Mouse (Mus musculus) brain, adult 2 months (tissue): Measurements from ENCODE around the gene Cpne1.
"Not testable (repeated sequence)": the region's sequence is repeated elsewhere in the genome, so short reads cannot be mapped to it uniquely, and the experiment has no call there.

ENCODE experiments used
- DNase-seq: peaks from one replicate; pipeline ENCODE4 v3.0.0; 2011; ENCODE audit warnings: low read depth, low spot score

The Cpne1 gene

DNA sequence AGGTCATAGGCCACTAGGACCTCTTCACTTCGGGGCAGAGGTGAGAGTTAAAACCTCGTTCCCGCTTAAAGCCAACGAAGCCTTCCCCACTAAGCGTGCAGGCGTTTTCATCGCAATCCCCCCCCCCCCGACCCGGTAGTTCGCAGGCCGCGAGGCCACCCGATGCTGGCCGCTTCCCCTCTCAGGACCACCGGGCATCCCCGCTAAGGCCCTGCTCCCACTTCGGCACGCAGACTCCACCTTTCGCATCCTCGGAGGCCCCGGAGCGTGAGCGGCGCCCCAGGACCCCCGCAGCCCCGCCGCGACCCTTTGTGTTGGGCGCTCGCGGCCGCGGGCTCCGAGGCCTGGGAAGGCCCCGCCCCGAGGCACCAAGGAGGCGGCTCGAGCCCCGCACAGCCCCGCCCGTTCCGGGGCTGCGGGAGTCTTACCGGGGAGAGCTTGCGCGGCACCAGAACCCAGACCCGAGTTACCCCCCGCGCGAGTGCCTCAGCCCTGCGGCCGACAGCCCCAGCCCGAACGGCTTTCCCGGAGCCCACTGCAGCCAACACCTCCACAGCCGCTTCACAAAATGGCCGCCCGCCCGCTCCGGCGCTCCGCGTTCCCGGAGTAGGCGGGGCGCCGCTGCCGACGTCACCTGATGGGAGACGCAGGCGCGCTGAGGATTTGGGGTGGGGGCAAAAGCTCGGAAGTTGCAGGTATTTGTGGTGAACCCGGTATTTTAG is at the start of gene Cpne1, which contains the start of gene Rbm12:
Cpne1 (minus strand) TSS at position 608 of the 722 bp plus-strand sequence.
Rbm12 (minus strand) TSS at position 621 of the 722 bp plus-strand sequence.
- peak; percentile 93 for DNase-seq

DNA sequence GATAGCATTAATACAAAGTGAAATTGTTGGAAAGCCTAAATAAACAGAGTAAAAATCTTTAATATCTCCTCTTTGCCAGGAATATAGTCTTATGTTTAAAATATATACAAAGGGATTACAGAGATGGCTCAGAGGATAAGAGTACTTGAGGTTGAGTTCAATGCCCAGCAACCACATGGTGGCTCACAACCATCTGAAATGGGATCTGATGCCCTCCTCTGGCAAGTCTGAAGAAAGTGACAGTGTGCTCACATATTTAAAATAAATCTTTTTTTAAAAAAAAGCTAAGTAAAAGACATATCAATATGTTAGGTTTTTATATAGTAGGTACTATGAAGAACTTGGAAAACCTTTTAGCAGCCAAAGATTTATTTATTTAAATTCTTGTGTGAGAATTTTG is 39.8 kb upstream of the Cpne1 start:
- peak; percentile 39 for DNase-seq

DNA sequence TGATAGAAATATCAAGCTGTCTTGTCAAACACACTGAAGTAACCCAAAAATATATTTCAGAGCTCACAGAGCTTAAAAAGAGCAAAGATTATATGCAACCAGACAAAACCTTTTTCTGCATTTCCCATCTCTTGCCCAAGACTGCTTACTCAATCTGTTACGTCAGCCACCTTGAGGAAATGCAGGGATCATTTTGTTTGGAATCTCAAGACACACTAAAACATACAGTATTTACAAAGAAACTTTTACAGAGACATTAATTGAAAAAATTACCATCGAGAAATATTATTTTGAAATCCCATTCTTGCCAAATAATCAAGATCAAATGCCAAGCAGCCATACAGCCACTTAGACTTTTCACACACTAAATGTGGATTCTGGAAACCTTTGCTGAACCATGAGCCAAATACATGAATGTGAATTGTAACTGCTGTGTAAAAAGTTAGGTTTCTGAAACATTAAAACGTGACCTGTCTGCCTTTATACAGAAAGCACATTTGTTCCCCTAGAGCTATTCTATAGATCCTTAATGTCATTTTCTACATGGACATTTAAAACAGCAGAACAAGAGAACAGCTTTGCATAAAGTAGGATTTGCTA is 35.7 kb upstream of the Cpne1 start:
- no peak for DNase-seq

DNA sequence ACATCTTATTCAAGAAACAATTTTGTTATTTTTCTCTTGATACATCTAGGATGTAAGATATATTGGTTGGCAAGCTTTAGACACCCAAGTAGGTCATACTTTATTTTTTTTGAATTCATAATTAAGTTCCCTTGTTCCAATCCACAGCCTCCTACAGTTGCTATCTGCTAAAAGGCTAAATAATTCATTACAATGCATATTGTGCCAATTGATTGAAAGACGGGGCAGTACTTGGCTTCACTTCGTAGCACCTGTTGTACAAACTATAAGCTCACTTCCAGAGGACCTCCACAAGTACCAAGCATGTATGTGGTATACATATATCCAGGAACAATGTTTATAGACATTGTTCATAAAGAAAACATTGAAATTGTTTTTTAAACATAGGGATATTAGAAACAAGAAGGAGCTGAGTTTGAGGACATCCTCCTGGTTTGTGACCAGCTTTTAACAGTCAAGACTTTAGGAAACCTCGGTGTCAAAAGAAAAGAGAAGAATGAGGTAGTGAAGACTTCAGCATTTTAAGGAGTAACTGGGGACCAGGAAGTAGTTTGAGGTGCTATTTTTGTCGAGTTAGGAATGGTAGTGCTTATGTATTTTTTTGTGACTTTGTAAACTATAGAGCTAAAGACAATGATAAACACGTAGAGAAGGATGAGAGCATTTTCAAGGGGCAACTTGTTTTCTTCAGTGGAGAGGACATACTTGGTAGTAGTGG is 34.7 kb upstream of the Cpne1 start:
- DNase-seq: no peak

DNA sequence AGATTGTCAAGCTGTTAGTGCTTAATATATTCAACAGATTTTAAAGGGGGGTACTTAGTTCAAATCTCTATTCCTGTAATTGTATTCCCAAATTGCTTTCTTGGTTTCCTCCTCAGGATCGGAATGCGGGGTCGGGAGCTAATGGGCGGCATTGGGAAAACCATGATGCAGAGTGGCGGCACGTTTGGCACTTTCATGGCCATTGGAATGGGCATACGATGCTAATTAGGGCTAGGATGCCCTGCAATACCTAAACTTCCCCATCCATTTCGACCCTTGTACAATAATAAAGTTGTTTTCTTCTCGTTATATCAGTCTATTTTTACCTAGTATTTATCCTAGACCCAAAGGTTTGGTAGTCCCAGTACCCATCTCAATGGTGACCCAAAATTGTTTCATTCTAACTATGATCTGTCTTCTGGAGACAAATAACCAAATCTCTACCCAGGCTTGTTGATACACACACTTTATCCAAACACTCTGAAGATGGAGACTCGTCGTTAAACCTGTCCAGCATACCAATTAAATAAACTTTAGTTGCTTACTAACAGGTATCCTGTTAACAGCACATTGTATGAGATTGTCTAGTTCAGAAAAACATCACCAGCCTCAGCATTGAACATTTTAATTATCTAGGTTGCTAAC is 33.8 kb upstream of the Cpne1 start:
- DNase-seq: no peak

DNA sequence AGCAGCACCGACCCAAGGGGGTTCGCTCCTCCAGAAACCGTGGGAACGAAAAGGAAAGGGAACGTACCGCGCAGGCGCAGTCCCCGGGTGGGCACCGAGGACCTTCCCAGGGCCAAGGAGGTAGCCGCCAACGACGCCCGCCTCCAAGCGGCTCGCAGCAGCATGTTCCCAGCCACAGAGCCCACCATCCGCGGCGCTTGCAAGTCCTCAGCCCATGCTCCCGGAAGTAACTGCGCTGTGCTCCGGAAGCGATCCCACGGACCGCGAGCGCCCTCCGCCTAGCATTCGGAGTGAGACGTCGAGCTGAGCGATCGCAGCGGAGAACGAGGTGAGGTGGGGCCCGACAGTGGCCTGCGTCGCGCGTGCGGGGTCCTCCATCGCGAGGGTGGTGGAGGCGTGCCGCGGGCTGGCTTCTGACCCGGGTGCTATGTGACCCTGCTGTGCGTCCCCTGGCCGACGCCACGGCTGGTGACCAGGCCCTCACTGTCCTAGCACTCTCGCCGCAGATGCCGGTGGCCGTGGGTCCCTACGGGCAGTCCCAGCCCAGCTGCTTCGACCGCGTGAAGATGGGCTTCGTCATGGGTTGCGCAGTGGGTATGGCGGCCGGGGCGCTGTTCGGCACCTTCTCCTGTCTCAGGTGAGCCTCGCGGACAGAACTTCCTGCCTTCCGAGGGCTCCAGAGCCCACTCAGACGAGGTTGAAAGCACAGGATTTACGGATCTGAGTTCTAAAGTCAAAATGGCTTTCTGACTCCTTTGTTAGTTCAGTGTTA is 32.4 kb upstream of the Cpne1 start, which contains the start of the genes Romo1 and Nfs1:
Romo1 (plus strand) TSS at position 87 of the 772 bp plus-strand sequence.
Nfs1 (minus strand) TSS at position 234 of the 772 bp plus-strand sequence.
- DNase-seq: peak; percentile 97

DNA sequence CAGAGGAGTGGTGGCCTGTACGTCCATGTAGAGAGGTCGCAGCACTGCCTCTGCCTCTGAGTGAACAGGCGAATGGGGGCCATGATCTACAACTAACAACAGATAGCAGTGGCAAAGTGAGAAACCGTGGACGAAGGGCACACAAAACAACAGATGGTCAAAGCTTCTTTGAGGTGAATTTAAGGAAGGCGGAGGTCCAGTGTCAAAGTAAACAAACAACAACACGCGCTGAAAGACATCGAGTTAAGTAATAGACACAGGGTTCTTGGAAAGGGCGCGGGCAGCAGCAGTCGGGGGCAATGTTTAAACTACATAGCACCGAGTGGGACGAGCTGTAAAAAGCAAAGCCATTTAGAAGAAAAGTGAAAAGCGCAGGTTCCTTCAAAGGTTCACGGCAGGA is 31.6 kb upstream of the Cpne1 start:
- no peak for DNase-seq

DNA sequence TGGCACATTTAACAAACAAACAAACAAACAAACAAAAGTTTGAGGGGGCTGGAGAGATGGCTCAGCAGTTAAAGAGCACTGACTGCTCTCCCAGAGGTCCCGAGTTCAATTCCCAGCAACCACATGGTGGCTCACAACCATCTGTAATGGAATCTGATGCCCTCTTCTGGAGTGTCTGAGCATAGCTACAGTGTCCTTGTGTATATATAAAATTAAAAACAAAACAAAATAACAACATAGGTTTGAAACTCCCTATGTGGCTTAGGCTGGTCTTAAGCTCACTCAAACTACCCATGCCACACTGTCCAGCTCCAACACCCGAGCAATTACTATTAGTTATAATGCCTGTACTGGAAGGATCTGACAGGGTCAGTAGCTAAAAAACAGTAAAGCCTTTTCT is 31.1 kb upstream of the Cpne1 start:
- DNase-seq: no peak

DNA sequence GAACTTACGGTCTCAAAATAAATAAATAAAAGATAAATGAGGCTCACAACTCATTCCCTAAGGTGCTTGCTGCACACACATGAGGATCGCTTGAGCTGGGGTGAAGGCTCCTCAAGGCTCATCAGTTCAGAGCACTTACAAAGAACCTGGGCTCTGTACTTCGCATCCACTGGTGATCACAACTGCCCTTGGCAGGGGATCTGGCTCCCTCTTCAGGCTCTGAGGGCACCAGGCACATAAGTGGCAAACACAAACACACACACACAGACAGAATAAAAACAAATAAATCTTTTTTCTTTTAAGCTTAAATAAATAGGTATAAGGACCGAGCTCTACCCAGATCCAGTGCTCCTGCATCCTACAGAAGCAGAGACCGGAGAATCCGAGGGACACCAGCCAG is 23.9 kb upstream of the Cpne1 start:
- no peak for DNase-seq

DNA sequence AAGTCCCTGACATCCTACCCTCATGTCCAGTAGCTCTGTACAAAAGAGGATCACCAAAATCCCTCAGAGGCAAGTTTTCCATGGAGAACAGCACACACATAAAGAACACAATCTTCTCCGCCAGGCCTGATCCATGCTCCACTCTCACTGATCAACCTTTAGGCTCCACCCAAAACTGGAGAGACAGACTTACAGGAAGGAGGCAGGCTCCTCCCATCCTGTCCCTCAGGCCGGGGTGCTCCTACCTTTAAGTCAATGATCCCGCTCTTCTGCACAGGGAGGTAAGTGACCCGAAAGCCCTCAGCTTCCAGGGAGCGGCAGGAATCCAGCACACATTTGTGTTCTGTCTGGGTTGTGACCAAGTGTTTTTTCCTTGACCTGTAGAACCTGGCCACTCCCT is 22.4 kb upstream of the Cpne1 start:
- no peak for DNase-seq

DNA sequence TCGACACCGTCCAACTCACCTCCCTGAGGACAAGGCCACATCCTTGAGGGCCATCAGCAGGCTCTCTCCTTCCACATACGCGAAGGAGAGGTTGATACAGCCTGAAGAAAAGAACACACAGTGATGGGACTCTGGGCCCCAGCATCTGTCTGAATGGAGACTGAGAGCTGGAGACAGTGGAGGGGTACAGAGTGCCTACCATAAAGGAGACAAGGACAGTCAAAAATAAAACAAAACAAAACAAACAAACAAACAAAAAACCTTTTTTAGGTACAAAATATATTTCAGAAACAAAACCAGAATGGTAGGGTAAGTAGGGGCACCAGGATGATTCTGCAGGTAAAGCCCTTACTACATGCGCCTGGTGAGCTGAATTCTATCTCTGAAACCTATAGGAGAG is 15.2 kb upstream of the Cpne1 start, which contains the start of gene Gm28036:
Gm28036 (minus strand) TSS at position 101 of the 400 bp plus-strand sequence.
- no peak for DNase-seq

DNA sequence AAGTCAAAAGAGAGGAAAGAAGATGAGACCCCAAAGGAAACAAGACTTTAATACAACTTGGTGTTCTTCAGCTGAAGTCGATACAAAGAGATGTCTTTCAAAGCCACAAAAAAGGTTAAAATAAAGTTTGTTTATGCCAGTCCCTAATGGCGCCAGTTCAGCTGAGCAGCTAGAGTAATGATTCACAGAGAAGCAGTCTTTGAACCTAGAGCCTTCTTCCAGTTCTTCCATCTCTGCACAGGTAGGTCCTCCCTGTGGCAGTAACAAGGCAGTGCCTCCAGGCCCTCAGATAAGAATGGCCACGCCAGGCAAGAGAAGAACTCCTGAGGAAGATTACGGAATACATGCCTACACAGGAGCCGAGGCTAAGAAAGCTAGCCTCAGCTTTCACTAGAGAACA is 12.0 kb upstream of the Cpne1 start:
- no peak for DNase-seq

DNA sequence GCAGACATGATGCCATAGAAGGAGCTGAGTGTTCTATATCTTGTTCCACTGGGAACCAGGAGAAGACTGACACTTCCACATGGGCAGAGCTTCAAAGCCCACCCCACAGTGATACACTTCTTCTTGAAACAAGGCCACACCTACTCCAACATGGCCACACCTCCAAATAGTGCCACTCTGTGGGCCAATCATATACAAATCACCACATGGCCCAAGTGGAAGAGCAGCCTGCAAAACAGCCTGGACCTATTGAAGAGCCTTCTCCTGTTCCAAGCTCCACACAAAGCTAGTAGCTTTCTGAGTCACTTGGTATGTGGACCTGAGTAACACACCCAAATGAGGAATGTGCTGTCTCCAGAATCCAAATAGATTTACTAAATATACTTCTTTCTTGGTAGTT is 7.8 kb upstream of the Cpne1 start:
- no peak for DNase-seq

DNA sequence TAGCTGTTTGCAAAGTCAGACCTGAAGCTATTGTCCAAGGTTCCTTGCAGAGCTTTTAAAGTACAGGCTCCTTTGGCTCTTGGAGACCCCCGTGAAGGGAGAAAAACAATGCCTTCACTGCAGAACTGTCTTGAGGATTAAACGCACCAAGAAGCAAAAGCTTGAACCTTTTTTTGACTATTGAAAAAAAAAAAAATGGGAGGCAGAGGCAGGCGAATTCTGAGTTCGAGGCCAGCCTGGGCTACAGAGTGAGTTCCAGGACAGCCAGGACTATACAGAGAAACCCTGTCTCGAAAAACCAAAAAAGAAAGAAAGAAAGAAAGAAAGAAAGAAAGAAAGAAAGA is 287 bp upstream of the Cpne1 start:
- not testable (repeated sequence) for DNase-seq

DNA sequence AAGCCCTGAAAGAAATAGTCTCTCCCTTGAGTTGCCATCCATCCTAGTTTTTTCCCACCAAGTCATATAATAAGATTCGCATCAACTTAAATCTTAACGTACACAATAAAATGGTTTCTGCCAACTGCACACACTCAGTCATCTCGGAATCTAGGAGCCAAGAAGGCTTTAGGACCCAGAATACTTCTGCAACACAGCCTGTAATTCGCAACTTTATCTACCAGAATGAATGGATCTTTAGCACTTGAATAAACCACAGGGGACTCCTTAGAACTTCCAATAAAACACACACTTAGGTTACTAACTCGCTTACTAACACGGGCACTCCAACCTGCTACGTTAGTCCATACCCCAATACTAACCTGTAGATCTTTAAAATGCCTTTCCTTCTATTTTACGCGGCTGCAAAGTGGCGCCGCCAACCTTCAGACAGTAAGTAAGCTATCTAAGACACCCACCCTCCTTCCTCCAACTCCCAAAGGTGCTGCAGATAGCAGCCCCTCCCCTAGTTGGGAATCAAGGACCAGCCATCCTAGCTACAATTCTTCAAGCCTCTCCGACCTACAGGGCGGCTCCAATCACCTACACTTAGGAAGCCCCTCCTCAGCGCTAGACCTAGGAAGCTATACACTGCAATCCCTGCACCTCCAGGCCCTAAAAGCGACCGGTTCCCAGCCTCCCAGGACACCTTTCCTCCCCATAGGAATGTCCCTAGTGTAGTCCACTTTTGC is 973 bp downstream of the Cpne1 start:
- peak; percentile 56 for DNase-seq

DNA sequence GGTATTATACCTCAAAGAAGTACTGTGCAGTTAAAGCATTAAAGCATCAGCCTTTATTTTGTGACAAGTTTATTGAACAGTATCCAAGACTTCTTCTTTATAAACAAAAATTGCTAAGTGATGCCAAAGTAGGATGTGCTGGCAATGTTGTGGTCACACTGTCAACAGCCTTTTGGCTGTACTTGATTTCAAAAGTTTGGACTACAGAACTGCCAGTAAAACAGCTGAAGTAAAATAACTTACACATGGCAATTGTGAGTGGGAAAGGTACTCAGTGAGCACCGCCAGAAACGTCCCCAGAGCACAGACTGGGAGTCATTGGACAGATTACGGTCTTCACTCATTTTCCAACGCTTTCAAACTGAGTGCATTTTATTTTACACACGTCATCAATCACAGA is 19.8 kb downstream of the Cpne1 start:
- DNase-seq: no peak

DNA sequence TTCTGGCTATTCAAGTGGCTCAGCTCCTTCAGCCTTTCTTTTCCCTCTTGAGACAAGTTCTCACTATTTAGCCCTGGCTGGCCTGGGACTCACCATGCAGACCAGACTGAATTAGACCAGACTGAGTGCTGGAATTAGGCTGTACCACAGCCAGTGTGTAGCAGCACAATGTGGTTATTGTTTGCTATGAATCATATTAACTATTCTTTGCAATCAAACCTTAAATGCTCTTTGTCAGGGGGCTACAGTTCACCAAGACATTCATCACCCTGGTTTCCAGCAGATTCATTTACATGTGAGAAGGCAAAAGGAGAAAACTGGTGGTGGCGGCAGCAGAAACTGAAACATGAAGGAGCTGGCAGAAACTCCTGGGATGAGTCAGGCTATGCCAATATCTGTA is 22.0 kb downstream of the Cpne1 start:
- peak; percentile 59 for DNase-seq

DNA sequence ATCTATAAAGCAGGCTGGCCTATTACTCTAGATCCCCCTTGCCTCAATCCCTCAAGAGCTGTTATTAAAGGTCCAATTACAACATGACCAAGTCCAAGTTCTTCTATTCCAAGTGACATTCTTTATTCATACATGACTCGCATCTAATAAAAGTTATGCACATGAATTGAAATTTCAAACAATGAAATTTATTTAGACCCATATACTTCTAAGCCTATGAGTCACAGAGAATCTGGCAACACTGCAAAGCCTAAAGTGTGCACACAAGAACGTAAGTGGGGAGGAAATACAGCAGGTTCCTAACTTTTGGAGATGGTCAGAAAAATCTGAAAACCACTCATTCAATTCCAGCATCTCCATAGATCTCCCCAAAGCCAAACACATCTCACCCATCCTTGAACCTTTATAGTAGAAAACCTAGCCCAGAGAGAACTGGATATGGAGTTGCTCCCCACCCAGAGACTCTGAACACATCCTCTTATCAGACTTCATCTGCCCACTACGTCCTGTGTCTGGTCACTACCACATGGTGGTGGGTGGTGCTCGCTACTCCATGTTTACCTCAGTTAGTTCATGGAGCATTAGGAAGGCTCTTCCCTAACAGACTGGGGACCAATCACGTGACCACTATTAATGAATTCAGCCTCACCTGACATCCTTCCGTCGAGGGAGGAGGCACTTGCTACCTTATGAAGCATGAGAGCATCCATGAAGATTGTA is 24.2 kb downstream of the Cpne1 start:
- no peak for DNase-seq

DNA sequence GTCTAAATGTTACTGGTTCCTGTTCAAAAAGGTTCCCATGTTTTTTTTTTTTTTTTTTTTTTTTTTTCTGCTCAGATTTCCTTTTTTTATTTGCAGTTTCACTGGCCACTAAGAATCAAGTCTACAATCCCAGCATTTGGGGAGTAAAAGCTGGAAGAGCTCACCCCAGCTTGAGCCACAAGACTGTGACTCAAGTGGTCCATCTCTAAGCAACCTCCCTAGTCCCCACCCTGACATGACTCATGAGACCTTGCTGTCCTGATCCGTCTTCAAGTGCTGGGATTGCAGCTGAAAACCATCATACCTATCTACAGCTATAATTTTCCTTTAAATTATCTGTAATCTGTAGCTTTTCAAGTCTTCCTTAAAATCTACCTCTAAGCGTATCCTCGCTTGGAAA is 27.2 kb downstream of the Cpne1 start:
- no peak for DNase-seq

DNA sequence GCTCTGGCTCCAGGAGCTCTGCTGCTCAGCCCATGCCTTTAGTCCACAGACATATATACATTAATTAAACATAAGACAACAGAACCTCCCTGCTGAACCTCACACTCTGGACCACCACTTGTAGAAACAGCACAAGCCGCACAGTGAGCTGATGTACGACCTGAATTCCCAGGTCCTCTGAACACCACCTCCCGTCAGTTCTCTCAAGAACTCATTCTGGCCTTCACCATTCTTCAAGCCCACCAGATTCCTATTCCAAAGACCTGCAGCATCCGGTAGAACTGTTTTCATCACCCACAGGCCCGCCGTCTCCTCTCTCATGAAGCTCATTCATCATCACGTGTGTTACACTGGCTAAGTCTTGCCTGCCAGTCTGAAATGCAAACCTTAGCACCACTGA is 31.4 kb downstream of the Cpne1 start:
- DNase-seq: no peak
